Mouse (Mus musculus) megakaryocyte, embryonic 14.5 days (primary cell): ENCODE data around the gene Rpl18a.

Source experiments
- FLI1 ChIP-seq: IDR thresholded peaks from 2 replicates; pipeline ENCODE4 v1.6.1; 2012; ENCODE audit warnings: low read length, inconsistent platforms, mixed read lengths
- GATA1 ChIP-seq: IDR thresholded peaks from 3 replicates; pipeline ENCODE4 v1.6.1; 2012; ENCODE audit warnings: mixed read lengths, low read length, inconsistent platforms, borderline replicate concordance

DNA sequence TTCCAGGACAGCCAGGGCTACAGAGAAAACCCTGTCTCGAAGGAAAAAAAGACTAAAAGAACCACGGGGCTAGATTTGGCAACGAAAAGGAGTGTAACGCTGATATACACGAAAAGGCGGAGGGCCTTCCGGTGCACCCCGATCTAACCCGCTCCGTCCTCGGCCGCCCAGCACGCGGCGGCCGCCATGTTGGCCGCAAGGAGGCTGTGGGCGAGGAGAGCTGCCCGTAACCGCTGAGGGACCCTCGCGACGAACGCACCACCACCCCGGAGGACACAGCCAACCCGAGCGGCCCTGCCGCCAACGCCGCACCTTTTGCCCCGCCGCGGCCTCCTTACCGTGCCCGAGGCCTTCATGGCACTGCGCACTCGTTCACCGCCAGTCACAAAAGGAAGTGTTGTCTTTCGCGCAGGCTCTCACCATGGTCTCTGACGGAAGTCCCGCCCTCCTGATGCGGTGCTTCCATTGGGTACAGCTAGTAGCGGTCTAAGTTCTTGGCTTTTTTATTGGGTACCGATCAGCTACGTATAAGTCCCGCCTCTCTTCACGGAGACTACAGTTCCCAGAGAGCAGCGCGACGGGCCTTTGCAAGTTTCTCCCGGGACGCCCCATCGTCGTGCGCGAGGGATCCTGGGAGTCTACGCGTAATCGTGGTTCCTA lies at the start of gene Rpl18a:
- TF ChIP-seq GATA1 (no peak), FLI1 (0 out of 2 replicates have a peak, but pooled peaks have one; percentile 11)
